Mouse (Mus musculus): ENCODE measurements at regions not wholly inside any gene's neighbourhood (a gene's known extent, or its start where the extent isn't known, plus 50 kb on each side); places are given as distances from the start of the nearest gene placed in this dataset.

DNA sequence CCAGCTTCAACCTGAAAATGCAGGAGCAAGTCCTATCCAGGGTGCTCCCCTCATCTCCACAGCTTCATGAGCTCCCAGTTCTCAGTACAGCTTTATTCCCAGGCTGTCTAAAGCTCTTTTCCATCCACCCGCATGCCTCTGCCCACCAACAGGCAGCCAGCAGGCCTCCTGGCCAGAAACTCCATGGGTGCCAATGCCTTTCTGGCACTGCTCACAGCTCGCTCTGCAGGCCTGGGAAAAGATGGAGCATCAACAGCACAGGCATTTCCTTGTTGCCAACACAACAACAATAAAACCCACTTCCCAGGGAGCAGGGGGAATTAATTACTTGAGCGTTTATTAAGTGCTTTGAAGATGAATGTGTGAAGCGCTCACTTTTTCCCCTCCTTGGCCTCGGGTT lies 117.0 kb upstream of the Tbx3 start:
- no peak for TF ChIP-seq CTCF (IDR thresholded peaks at IDR 0.05; ENCODE audit: control insufficient read depth, insufficient read depth, insufficient read length)
- no peak for TF ChIP-seq USF1 (IDR thresholded peaks at IDR 0.05; ENCODE audit: low read depth)
- no peak for TF ChIP-seq CEBPB (IDR thresholded peaks at IDR 0.05; ENCODE audit: low read depth)
- no peak for TF ChIP-seq MYOG (IDR thresholded peaks at IDR 0.05; ENCODE audit: control insufficient read depth, extremely low read depth, insufficient read length)
